Mouse (Mus musculus) heart, embryonic 14.5 days (tissue): ENCODE results near the gene Ubac2. TPM values are rescaled to one million over a fixed set of nuclear protein-coding genes. Genes with fewer than 3 reads are reported as not detected.

Source experiments
- ATAC-seq: fragments of 200-750 bp; cut with Nextera tagmentation; 2 replicates; pipeline ENCODE4 v1.8.0; 2017; ENCODE audit warnings: low read depth, moderate TSS enrichment; ENCODE audit not compliant: insufficient number of reproducible peaks, insufficient read depth, low FRiP score
- H3K27ac ChIP-seq, 2 experiments: fragments of 200-500 bp in 1 of 2; fragments of 300-500 bp in 1 of 2; sonication (generic) in 1 of 2; replicated peaks in 1 of 2; 2 replicates each; pipeline ENCODE4 v1.5.1; 2012 to 2014; ENCODE audit warnings: low read depth in 2 of 2, low read length in 2 of 2, control low read depth in 1 of 2, mild to moderate bottlenecking in 1 of 2, mixed read lengths in 1 of 2; ENCODE audit not compliant: control insufficient read depth in 1 of 2, insufficient read depth in 1 of 2
- H3K27me3 ChIP-seq: fragments of 300-500 bp; sonication (generic); 2 replicates; pipeline ENCODE4 v1.6.1; 2014; ENCODE audit warnings: mild to moderate bottlenecking, low read length, control low read depth; ENCODE audit not compliant: control insufficient read depth, insufficient read depth
- H3K36me3 ChIP-seq: fragments of 300-500 bp; sonication (generic); 2 replicates; pipeline ENCODE4 v1.6.1; 2014; ENCODE audit warnings: mild to moderate bottlenecking, control low read depth, low read length, mixed read lengths; ENCODE audit not compliant: control insufficient read depth, insufficient read depth
- H3K4me1 ChIP-seq, 2 experiments: fragments of 200-500 bp in 1 of 2; fragments of 300-500 bp in 1 of 2; sonication (generic) in 1 of 2; 2 replicates each; pipeline ENCODE4 v1.6.1; 2012 to 2014; ENCODE audit warnings: low read length in 2 of 2, control low read depth in 1 of 2, mixed read lengths in 1 of 2; ENCODE audit not compliant: control insufficient read depth in 2 of 2, insufficient read depth in 2 of 2
- H3K4me2 ChIP-seq: fragments of 300-500 bp; sonication (generic); 2 replicates; pipeline ENCODE4 v1.6.1; 2014; ENCODE audit warnings: mild to moderate bottlenecking, low read length
- H3K4me3 ChIP-seq, 2 experiments: fragments of 200-500 bp in 1 of 2; fragments of 300-500 bp in 1 of 2; sonication (generic) in 1 of 2; 2 replicates each; pipeline ENCODE4 v1.5.1; 2012 to 2014; ENCODE audit warnings: low read length in 2 of 2, mild to moderate bottlenecking in 2 of 2, control low read depth in 1 of 2, low read depth in 1 of 2, moderate library complexity in 1 of 2; ENCODE audit not compliant: control insufficient read depth in 1 of 2, insufficient read depth in 1 of 2
- H3K9ac ChIP-seq: fragments of 300-500 bp; sonication (generic); 2 replicates; pipeline ENCODE4 v1.6.1; 2014; ENCODE audit warnings: mild to moderate bottlenecking, low read length
- H3K9me3 ChIP-seq: fragments of 300-500 bp; sonication (generic); 2 replicates; pipeline ENCODE4 v1.6.1; 2016; ENCODE audit warnings: low read length, control low read depth; ENCODE audit not compliant: control insufficient read depth
- WGBS: fragments of 180-500 bp; shearing (Covaris S2); extraction: QIAGEN DNeasy Blood & Tissue Kit; methylation state at CpG from one replicate; pipeline ENCODE4 v1.1.7; 2014; 5-methylcytosine and 5-hydroxymethylcytosine counted together
- polyA plus RNA-seq: library from polyadenylated mRNA; unstranded; fragments of >200 nt; fragmentation: Nextera tagmentation; extraction: Ambion mirVana; gene quantifications from 2 replicates; pipeline ENCODE4 v1.2.1, GENCODE M21; 2014

Ubac2 gene
- polyA plus RNA-seq, 1 experiment from 2014 or later: 56.3 TPM

DNA sequence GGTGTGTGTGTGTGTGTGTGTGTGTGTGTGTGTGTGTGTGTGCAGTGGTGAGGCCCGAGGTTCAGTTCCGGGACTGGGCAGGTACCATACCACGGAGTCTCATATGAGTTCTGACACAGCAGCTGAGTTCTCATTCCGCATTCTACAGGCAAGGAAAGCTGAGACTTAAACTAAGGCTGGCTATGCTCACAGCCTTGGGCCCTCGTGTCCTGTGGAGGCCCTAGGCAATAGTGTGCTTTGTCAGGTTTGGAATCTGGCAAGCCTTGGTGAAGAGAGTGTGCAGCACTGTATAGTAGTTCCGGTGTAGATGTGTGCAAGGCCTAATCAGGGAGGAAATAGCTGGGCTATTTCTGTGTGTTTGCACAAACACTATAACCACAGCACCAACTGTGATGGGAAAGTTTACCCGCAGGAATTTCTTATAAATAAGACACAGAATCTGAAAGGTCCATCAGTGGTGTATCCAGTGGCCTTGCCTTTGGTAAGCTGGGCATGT lies 25.0 kb downstream of the Ubac2 start:
- H3K27ac ChIP-seq: no peak overlapping the region
- no peak overlapping the region for H3K4me2 ChIP-seq
- H3K4me3 ChIP-seq: no peak overlapping the region
- 78% methylated on average over 7 of the region's 7 CpGs for WGBS
- H3K27me3 ChIP-seq: no peaks in the 10 kb centered on the region
- H3K4me1 ChIP-seq: peaks cover 4 to 12% of the 10 kb centered on the region in 2 experiments
- H3K36me3 ChIP-seq: peaks cover 28% of the 10 kb centered on the region
- H3K9me3 ChIP-seq: no peaks in the 10 kb centered on the region
- ATAC-seq: no peak
- no peak overlapping the region for H3K9ac ChIP-seq

DNA sequence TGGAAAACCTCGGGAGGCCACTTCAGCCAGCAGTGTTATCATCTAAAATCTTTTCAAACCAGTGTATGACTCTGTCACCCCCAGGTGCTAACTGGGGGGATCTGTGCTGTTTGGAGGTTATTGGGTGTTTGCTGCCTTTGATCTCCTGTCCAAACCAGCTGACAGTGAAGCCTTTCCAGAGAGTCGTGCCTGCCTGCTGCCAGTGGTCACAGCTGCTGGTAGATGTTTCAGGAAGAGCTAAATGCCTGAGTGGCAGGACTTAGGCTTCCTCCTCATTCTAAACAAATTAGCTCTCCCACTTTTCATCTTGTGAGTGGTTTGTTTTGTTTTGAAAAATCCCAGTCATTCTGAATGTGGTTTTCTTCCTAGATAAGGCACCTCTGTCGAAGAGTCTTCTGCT lies 26.3 kb downstream of the Ubac2 start:
- H3K4me1 ChIP-seq: peaks cover 2% of the 10 kb centered on the region in 2 experiments; a peak in 1 of 4 replicates
- no peaks in the 10 kb centered on the region for H3K27me3 ChIP-seq
- H3K4me2 ChIP-seq: no peak overlapping the region
- no peak for ATAC-seq
- WGBS: 13% methylated on average over 3 of the region's 3 CpGs
- H3K9ac ChIP-seq: no peak overlapping the region
- H3K4me3 ChIP-seq: no peak overlapping the region
- no peak overlapping the region for H3K27ac ChIP-seq
- no peaks in the 10 kb centered on the region for H3K9me3 ChIP-seq
- peaks cover 39% of the 10 kb centered on the region for H3K36me3 ChIP-seq

DNA sequence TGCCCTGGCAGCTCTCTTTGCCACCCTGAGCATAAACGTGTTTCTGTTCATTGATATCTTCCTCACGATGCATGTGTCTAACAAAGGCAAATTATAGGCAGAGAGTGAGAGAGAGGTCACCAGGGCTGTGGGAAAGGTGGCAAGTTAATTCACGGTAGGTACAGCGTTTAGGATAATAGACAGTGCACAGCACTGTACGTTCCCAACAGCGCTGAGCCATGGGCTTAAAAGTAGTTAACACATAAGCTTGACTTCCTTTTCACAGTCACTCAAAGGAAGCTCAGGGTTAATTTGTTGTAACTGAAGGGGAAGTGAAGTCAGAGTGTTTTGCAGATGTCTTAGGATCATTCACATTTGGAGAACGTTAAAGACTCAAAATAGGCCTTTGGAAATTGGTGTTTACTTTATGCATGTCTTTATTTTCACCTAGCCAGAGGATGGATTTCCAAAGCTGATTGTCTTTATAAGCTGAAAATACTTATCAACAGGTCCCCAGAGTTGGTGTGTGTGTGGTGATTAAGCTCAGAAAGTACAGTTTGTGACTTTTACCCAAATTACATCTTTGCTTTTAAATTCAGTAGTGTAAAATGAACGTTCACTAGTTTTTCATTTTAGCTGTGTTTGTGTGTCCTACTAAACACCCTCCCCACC lies 28.0 kb downstream of the Ubac2 start:
- Histone ChIP-seq H3K27ac (no peak overlapping the region), H3K9ac (no peak overlapping the region), H3K9me3 (no peaks in the 10 kb centered on the region), H3K36me3 (peaks cover 43% of the 10 kb centered on the region), H3K4me3 (no peak overlapping the region), H3K27me3 (no peaks in the 10 kb centered on the region), H3K4me1 (peaks cover 2% of the 10 kb centered on the region in 2 experiments; a peak in 1 of 4 replicates), H3K4me2 (no peak overlapping the region)
- no peak for ATAC-seq
- 82% methylated on average over 8 of the region's 8 CpGs for WGBS

DNA sequence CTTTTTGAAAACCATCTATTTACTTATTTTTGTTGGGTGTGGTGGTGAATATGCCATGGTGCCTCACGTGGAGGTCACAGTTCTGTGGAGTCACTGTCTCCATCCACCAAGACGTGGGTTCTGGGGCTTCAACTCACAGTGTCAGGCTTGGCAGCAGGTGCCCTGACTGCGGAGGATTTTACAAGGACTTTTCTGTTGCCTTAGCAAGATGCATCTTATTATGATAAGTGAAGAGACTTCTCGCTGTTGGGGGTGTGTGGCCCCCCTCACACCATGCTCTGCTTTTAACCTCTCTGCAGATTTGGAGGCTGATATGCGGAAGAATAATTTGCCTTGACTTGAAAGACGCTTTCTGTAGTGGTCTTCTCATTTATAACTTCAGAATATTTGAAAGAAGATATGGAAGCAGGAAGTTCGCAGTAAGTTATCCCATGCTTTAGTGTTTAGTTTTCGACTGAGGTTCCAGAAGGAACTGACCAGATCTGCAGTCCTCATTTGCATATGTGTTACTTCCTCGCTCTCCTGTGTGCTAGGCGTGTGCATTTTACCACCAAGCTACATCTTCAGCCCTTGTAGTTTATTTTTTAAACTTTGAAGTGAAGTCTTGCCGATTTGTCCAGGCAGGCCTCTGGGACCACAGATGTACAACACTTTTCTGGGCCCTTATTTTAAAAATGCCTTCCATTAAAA lies 28.7 kb downstream of the Ubac2 start:
- H3K4me2 ChIP-seq: no peak overlapping the region
- no peak overlapping the region for H3K4me3 ChIP-seq
- H3K27ac ChIP-seq: no peak overlapping the region
- ATAC-seq: no peak
- WGBS: 88% methylated on average over 11 of the region's 11 CpGs
- no peak overlapping the region for H3K9ac ChIP-seq
- no peaks in the 10 kb centered on the region for H3K27me3 ChIP-seq
- H3K9me3 ChIP-seq: no peaks in the 10 kb centered on the region
- peaks cover 50% of the 10 kb centered on the region for H3K36me3 ChIP-seq
- peaks cover 2% of the 10 kb centered on the region in 2 experiments; a peak in 2 of 4 replicates for H3K4me1 ChIP-seq

DNA sequence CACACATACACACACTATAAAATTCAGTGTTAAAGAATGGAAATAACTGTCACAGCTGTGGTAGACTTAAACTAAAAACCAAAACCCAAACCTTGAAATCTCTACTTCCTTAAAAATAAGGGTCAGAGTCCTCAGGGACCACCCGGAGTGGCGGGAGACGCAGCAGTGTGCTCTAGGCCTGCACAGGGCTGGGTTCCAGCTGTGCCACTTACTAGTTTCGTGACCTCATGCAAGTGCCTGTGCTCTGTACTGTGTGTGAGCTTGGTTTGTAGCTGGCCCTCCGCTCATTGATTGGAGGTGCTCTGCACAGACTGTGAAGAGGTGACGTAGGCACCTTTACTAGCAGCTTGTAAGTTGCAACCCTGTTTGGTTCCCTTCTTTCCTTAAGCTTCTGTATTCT lies 31.4 kb downstream of the Ubac2 start:
- Histone ChIP-seq H3K27me3 (no peaks in the 10 kb centered on the region), H3K4me3 (no peak overlapping the region), H3K36me3 (peaks cover 56% of the 10 kb centered on the region), H3K9ac (no peak overlapping the region), H3K4me1 (peaks cover 0 to under 1% of the 10 kb centered on the region in 2 experiments; a peak in 1 of 4 replicates), H3K27ac (no peak overlapping the region), H3K4me2 (no peak overlapping the region), H3K9me3 (no peaks in the 10 kb centered on the region)
- no peak for ATAC-seq
- 97% methylated on average over 6 of the region's 6 CpGs for WGBS

DNA sequence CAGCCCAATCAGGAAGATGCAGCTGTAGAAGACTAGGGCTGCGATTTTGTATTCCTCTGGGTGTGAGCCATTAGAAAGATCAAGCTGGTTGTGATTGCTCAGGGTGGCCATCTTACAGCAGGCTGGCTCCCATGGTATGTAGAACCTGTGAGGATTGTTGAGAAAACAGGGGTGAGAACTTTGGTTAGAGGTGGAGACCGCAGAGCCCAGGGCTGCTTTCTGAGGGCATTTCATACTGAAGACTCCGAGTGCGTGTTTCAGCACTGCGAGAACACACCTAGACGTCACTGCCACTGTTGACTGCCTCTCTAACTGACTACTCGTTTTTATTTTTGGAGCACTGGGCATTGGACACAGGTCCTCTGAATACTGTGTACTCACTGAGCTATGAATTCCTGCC lies 34.1 kb downstream of the Ubac2 start:
- WGBS: 86% methylated on average over 7 of the region's 7 CpGs
- Histone ChIP-seq H3K4me3 (no peak overlapping the region), H3K9ac (no peak overlapping the region), H3K9me3 (no peaks in the 10 kb centered on the region), H3K4me2 (no peak overlapping the region), H3K27me3 (no peaks in the 10 kb centered on the region), H3K4me1 (no peaks in the 10 kb centered on the region; a peak in 1 of 4 replicates), H3K36me3 (peaks cover 53% of the 10 kb centered on the region), H3K27ac (no peak overlapping the region)
- ATAC-seq: no peak

DNA sequence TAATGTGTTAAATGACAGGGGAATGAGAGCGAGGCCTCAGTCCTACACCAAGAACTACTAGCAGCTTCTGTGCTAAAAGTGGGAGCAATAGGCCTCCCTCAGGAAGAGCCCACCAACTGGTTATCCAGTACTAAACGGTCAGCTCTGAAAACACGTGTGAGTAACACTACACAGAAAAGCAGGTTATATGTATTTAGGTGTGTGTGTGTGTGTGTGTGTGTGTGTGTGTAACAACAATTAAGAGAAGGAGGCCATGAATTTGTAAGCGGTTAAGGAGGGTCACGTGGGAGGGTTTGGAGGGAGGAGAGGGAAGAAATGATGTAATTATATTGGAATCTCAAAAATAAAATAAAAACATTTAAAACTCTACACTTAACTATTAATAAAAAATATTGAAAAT lies 36.7 kb downstream of the Ubac2 start:
- no peak for ATAC-seq
- H3K27me3 ChIP-seq: no peaks in the 10 kb centered on the region
- H3K36me3 ChIP-seq: peaks cover 32% of the 10 kb centered on the region
- H3K4me3 ChIP-seq: no peak overlapping the region
- H3K4me2 ChIP-seq: no peak overlapping the region
- no peak overlapping the region for H3K27ac ChIP-seq
- peaks cover 0 to 3% of the 10 kb centered on the region in 2 experiments; a peak in 3 of 4 replicates for H3K4me1 ChIP-seq
- H3K9me3 ChIP-seq: no peaks in the 10 kb centered on the region
- 82% methylated on average over 5 of the region's 5 CpGs for WGBS
- no peak overlapping the region for H3K9ac ChIP-seq
